Mouse (Mus musculus) erythroblast, embryonic 14.5 days (primary cell): ENCODE measurements around the gene Nell2.

ENCODE experiments used
- GATA1 ChIP-seq: IDR thresholded peaks from 2 replicates; pipeline ENCODE4 v1.6.1; 2012; ENCODE audit warnings: low read length, inconsistent platforms, mixed read lengths
- TAL1 ChIP-seq: IDR thresholded peaks from 3 replicates; pipeline ENCODE4 v1.6.1; 2012; ENCODE audit warnings: low read length, inconsistent platforms, mixed read lengths

- no peak for TF ChIP-seq GATA1
- no peak for TF ChIP-seq TAL1
Measured at GRCm38 (mm10) chr15:95243876-95244275, 284.5 kb downstream of the Nell2 start.
